Mouse (Mus musculus) spleen, adult 2 months (tissue): ENCODE data around the gene Itpr3.

Experiments
- CTCF ChIP-seq: fragments of 200-500 bp; IDR thresholded peaks from 2 replicates; pipeline ENCODE4 v1.5.1; 2011; ENCODE audit warnings: mild to moderate bottlenecking, inconsistent platforms; ENCODE audit not compliant: insufficient read depth, insufficient read length, insufficient replicate concordance; ENCODE audit errors: extremely low read depth
- POLR2A ChIP-seq: fragments of 200-500 bp; IDR thresholded peaks from 2 replicates; pipeline ENCODE4 v1.6.1; 2011; ENCODE audit warnings: low read depth, low read length, inconsistent platforms

GRCm38 (mm10) chr17:27160905-27161304, 103.8 kb downstream of the Itpr3 start:
- TF ChIP-seq CTCF (no peak), POLR2A (no peak)
